Mouse (Mus musculus) E14TG2a.4 (cell line): ENCODE data around the gene Plekhg3.

Source experiments
- CTCF ChIP-seq: conservative IDR thresholded peaks from 2 replicates; pipeline ENCODE4 v1.5.1; 2014; ENCODE audit warnings: low read length
- NANOG ChIP-seq: IDR thresholded peaks from 2 replicates; pipeline ENCODE4 v1.6.1; 2014; ENCODE audit warnings: borderline replicate concordance, low read length, mixed read lengths
- POU5F1 ChIP-seq: IDR thresholded peaks from 2 replicates; pipeline ENCODE4 v1.6.1; 2014; ENCODE audit warnings: low read length, borderline replicate concordance

DNA sequence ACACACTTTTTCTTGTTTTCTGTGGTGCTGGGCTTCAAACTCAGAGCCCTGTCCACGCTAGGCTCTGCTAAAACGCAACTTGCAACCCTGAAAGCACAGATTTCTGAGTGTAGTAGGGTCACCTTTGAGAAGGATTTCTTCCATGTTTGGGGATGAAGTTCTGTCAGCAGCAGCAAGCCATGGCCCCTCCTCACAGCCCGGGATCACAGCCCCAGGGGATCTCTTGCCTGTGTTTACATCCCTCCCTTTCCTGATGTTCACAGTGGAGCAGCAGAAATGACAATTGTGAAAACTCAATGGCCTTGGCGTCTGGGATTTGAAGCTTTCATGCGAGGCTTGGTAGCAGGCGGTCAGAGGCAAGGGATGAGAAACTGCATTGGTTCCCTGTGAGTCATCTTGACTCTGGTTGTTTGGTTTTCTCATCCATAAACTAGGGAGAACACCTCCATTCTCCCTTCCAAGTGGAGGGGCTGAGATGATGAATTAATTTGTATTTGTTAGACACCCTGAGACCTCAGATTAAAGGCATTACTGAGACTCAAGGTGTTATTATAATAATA, at the start of gene Plekhg3:
- TF ChIP-seq CTCF (no peak), POU5F1 (no peak), NANOG (no peak)
